Mouse (Mus musculus): ENCODE measurements around the gene Rab30.

Gene Rab30

DNA sequence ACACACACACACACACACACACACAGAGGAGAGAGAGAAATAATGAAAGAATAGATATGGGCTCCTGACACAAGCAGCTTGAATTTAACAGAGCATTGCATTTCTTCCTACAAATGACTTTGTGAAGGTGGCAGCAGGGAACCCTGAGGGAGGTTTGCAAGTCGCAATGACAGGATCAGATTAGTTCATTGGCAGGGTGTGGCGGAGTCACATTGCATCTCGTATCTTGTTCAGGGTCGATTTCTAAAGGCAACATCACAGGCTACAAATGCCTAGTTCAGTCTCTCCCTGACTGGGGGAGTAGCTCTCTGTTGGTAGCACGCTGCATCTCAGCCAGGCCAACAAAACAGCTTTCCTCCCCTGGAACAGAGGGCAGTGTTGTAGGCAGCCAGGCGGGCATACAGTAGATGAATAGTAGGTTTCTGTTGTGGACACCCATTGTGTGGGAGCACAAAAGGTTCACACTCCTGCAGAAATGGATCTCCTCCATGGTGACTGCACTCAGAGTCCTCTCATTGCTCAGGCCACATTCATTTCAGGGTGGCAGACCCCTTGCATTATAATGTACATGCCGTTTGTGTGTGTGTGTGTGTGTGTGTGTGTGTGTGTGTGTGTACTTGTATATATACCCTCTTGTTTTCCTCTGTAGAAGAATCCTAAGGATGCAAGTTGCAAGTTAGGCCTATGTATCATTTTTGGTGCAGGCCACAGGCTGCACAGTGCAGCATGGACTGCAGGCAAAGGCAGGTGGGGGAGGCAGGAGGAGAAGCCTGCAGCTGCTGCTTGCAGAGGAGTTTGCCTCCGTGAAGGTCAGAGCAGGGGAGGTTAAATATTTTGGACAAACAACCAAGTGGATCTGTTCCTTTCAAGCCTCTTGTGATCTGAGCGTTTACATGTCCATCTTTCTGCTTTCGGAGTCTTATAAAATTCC, 58.5 kb downstream of the Rab30 start:
- DNase-seq (ENCODE audit: low spot score), result no peak

DNA sequence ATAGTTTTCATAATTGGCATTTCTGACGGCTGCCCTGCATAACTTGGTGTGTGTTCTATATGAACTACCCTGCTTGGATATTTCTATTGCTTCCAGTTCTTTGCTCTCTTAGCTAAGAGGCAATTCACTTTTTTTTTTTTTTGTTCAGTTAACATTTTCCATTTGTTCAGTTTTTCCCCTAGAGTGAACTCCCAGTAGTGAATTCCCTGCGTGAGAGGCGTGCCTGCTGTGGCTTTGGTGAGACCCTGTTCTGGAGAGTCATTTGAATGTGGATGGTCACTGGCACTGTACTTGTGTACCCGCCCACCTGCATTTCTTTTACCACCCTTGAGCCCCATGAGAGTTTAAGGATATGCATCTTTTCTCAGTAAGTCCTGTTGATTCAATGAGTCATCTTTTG, 60.8 kb downstream of the Rab30 start:
- DNase-seq (ENCODE audit: low spot score), result no peak

DNA sequence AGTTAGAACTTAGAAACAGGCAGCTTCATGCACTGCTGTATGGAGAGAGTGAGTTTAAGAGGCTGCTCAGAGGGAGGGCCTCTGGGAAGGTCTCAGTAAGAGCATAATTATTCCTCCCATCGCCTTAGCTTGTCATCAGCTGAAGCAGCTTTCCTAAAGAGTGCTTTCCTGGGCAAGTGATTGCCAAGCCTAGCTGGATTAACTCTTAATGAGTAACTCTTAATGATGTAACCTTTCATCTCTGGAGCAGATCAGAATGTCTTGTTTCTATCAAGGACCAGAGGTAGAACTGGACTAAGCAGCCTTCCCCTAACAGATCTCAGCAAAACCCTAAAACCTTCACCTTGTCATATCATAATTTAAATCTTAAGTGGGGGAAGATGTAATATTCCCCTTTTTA, 61.8 kb downstream of the Rab30 start:
- DNase-seq (ENCODE audit: low spot score), result no peak

DNA sequence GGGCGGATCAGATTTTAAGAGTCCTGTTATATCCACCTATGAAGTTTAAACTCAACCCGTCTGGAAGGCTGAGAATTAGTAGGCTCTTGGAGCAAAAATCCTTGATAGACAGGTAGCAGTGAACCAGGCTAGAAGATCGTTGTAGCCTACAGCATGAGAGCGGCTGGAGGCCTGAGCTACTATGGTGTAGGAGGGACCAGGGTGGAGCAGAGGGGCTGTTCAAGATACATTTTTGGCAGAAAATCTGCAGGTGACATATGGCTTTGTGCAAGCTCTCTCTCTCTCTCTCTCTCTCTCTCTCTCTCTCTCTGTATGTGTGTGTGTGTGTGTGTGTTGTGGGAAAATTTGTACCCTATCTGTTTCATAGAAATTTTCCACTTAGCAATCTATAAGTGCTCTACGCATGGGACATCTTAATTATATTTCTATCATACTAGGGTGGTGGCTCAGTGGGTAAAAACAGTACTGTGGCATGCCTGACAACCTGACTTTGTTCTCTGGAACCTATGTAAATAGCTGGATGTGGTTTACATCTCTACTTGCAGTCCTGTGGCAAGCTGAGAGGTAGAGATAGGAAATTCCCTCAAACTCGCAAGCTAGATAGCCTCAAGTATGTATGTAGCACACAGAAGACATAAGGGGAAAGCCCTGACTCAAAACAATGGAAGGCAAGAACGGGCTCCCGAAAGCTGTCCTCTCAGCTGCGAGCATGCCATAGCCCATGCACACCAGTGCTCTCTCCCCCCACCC, 63.7 kb downstream of the Rab30 start:
- DNase-seq (ENCODE audit: low spot score), result no peak

DNA sequence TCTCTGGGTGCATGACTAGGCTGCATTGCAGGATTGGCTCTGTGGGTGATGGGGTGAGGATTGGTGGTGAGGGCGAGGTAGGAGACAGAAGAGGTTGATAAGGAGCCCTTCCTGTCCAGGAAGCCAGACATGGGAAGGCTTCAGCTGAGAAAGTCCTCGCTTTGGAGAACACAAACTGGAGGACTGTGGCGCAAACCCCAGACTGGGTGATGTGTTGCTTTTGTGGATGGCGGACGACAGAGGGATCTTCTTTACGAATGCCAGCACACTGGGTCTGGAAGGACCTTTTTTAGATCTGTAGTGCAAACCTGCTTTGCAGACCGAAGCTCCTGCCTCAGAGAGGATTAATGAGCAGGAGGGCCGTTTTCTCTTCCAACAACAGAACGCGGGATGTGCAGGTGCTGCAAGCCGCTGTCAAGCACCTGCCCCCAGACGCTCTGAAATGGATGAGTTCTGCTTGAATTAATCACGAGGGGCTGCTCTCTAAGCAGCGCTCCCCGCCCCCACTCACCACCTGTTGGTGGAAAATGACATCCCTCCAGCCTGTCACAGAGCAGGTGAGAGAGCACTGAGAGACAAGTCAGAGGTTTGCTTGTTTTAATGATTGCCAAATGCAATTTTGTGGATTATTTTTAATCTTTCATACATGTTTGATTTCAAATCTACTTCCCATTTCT, 65.2 kb downstream of the Rab30 start:
- DNase-seq (ENCODE audit: low spot score), result no peak

DNA sequence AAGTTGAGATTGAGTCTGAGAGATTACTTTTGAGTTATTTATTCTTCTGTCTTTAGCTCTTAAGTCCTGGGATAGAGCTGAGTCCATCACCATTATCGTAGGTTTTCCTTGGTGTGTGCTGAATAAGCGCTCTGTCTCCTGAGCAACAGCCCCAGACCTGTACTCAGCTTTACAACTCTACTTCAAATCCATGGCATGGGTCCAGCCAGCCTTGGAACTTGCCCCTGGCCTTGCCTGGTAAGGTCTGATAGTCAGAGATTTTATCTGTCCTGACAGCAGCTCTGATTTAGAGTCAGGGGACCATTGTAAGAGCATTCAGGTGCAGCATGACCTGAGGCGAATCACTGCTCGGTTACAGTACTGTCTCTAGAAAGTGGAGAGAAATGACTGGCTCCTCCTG, 66.1 kb downstream of the Rab30 start:
- peak; percentile 33 for DNase-seq (ENCODE audit: low spot score)

DNA sequence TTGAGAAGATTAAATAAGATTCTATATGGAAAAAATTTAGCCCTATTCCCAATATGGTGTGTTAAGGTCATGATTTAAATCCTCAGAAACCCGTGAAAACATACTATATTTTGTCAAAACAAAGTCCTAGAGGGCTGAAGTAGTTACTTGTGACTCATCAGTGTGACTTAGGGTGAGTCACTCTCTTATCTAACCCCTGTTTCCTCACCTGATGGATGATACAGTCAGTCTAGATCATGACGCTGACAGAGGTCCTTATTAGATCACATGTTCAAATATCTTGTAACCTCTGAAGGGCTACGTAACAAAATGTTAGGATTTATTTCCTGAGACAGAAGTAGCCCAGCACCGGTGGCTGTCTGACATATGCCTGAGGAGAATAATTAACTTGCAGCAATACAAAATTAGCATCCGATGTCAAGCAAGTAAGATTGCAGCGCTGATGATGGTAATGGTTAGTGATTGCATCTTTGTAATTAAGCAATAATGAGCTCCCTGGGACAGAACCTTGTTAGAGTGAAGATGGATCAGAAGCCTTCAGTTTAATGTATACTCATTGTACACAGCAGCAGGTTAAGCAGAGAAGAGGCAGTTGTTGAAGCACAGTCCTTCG, 70.4 kb downstream of the Rab30 start:
- DNase-seq (ENCODE audit: low spot score), result no peak

DNA sequence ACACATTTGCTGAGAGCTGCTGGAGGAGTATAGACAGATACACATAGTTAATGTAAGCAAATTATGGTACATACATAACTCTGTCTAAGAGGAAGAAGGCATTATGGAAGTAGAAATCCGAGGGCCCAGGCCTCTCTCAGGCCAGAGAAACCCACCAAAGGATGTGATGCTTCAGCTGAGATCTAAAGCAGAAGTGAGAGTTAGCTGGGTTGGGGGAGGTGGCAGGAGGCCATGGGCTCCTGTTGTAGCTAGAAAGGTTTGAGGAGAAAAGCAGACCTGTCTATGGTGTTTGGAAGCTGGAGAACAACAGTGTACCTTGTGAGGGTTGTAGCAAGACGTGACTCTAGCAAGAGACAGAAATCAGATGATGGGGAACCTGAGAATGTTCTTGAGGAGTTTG, 75.8 kb downstream of the Rab30 start:
- no peak for DNase-seq (ENCODE audit: low spot score)

DNA sequence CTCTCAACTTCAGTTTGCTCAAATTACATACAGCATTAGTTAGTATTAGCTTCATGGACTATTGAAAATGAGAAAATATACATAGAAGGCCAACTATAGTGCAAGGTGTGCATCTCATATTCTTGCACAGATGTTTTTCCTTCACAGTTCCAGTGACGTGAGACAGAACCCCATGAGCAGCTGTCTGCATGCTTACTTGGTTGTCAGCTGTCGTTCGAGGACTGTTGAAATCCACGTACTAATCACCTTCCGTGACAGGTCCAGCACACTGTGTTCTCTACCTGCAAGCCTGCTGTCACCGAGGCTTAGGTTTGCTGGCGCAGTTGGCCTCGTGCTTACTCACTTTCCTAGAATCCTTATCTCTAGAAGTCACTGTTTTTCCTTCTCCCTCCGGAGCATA, 76.5 kb downstream of the Rab30 start:
- DNase-seq (ENCODE audit: low spot score), result no peak

DNA sequence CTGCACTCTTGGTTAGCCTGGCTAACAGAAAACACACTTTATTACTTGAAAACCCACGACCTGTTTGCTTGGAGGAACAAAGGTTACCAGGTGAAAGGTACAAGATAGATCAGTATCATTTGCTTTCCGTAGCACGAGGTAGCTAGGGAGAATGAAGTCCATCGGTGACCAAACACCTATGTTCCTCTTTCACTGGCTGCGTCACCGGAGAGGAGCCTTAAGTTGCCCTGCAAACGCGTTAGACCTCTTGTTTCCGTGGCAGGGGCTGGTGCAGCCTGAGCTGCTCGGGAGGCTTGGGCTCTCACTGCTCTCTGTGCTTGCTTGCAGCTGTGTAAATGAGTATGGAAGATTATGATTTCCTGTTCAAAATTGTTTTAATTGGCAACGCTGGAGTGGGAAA, 78.3 kb downstream of the Rab30 start:
- DNase-seq (ENCODE audit: low spot score), result no peak

DNA sequence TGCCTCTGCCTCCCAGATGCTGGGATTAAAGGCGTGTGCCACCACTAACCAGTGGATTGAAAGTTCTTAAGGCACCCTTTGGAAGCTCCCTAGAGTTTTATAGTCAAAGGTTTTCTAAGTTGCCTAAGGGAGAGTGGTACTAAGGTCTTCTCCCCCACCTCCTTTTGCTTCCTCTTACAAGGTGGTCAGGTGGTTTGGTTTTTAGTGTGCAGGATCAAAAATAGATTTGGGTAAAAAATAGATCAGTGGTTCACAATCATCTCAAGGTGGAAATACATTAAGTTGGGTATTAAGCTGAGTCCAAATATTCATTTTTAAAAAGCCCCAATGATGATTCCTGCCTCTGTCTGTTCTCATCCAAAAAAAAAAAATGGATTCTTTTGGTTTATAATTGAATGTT, 79.0 kb downstream of the Rab30 start:
- DNase-seq (ENCODE audit: low spot score), result no peak

DNA sequence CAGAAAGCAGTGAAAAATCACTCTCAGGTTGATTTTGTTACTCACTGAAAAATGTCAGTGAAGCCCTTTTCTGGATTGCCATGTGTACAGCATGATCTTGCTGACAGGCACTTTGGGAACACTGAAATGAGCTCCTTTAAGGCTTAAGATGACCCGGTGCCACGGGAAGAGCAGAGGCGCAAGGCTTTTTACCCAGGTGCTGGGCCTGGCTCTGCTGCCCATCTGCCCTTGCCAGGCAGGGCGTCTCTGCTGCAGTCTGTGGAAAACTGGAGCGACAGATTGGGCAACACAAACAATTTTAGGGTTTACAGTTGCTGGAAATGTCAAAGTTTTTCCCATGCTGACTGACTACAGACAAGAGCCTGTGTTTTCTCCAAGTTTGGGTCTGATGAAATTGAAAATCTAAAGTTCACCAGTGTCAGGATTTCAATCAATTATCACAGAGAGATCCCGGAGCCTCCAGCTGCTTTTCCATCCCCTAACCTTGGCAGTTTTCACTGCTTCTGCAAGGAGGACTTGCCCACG, 79.6 kb downstream of the Rab30 start:
- no peak for DNase-seq (ENCODE audit: low spot score)

DNA sequence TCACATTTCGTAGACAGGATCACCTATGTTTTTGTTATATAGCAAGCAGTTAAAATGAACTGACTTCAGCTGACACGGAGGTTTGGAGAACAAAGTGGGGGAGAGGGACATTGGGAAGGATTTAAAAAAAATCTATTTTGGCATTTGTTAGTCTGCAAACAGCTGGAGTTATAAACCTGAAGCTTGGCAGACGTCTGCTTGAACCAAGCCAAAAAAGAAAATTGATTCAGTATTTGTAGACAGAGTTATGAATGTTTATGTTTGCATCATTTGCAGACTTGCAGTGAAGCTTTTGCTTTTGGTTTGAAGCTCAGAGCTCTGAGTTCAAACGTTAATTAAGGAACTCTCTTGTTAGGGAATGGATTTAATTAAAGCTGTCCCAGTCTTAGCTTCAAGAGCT, 80.5 kb downstream of the Rab30 start:
- no peak for DNase-seq (ENCODE audit: low spot score)

DNA sequence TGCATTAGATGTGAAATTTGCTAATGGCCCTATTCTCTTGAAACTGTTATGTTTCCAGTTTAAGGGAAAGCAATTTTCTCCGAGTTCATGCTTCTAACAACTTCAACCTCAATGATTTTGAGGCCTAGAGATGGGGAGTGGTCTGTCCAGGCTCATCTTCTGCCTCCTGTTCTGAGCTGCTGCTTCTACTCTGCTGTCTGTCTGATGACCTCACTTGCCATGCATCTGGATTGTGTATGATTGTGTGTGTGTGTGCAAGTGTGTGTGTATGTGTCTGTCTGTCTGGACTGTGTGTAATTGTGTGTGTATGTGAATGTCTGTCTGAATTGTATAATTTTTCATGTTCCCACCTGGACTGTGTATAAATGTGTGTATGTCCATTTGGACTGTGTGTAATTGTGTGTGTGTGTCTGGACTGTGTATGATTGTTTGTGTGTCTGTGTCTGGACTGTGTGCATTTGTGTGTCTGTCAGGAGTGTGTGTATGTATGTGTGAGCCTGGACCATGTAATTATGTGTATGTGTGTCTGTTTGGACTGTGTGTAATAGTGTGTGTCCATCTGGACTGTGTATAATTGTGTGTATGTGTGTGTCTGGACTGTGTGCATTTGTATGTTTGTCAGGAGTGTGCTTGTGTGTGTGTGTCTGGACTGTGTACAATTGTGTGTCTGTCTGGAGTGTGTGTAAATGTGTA, 81.2 kb downstream of the Rab30 start:
- no peak for DNase-seq (ENCODE audit: low spot score)

DNA sequence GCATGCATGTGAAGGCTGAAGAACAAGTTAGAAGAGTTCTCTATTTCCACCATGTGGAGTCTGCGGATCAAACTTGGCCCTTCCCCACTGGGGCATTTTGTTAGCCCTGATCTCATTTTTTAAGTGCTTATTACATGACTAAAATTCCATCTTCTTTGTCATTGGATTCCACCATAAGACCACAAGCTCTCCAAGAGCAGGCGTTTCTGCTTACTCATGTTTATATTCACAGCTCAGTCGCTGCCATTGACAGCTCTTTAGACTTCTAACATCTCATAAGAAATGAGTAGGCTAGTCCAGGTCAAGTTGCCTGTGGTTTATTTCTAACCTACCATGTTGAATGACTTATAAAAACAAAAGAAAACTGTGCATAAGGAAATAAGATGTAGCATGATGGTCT, 84.8 kb downstream of the Rab30 start:
- DNase-seq (ENCODE audit: low spot score), result no peak

DNA sequence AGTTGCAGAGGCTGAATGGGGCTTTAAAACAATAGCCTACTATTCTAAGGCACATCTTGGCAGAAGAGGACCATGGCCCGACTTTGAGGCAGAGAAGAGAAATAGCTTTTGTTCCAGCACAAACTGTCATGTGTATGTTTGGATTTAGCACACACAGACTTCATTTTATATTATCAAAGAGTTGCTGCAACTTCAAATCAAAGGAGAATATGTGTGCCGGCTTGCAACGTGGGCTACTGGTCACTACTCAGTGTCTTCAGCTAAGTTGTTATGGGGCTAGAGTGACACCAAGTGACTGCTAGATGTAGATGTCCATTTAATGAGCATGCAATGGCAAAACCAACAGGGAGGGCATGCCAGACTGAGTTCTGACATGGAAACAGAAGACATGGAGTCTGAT, 86.6 kb downstream of the Rab30 start:
- DNase-seq (ENCODE audit: low spot score), result no peak

DNA sequence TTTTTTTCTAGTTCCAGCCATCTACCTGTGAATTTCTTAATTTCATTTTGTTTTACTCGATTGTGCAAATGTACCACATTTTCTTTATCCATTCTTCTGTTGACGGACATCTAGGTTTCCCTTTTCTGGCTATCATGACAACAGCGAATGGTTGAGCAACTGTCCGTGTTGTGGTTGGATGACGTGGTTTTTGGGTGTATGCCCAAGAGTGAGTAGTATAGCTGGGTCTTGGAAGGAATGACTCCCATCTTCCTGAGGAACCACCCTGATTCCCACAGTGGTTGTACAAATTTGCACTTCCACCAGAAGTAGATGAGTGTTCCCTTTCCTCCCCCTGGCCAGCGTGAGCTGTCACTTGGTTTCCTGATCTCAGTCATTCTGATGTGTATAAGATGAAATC, 91.0 kb downstream of the Rab30 start:
- DNase-seq (ENCODE audit: low spot score), result no peak

DNA sequence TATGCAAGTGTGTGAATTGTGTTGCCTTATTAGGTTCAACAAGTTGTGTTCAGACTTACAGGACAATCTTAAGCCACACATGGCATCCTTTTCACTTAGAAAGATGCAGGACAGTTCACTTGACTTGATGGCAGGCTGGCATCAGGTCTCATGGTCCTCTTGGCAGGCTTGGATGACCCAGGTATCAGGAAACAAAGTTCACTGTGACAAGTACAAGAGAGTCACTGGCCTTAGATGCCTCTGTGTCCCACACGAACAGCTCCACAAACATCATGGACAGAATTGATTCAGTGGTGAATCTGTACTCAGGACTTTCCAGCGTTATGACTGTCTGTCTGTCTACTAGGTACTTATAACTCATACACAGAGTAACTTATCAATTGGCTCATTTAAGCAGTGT, 93.0 kb downstream of the Rab30 start:
- no peak for DNase-seq (ENCODE audit: low spot score)

DNA sequence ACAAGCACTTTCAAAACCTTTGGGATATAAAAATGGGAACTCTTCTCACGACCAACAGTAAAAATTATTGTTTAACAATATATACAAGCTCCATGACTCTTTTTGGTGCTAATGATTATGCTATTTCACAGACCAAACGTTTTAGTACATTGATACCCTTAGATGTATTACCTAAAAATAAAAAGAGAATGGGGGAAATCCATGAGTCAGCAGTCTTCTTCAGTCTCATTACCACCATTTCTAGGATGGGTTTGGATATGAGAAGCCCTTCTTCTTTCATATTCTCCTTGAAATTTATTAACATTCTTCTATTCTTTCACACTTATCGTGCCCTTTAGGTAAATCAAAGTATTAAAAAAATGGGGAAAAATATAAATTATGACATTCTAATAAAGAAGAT, 95.0 kb downstream of the Rab30 start:
- no peak for DNase-seq (ENCODE audit: low spot score)

DNA sequence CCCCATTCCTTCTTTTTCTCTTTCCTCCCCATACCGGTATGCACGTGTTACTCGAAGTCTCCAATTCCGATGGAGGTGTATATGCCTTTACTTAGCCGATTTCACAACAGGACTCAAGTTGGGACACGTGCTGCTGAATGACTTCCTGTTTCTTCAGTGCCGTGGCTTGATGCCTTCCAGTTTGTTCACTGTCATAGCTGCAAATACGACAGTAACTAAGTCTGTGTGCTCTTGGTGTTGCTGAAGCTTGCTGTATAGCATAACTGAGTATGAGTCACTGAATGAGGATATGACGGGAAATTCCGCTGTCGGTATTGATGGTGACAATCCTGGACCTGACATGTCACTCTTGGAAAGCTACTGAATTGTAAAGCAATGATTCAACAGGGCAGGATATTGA, 95.8 kb downstream of the Rab30 start:
- DNase-seq (ENCODE audit: low spot score), result peak; percentile 53

DNA sequence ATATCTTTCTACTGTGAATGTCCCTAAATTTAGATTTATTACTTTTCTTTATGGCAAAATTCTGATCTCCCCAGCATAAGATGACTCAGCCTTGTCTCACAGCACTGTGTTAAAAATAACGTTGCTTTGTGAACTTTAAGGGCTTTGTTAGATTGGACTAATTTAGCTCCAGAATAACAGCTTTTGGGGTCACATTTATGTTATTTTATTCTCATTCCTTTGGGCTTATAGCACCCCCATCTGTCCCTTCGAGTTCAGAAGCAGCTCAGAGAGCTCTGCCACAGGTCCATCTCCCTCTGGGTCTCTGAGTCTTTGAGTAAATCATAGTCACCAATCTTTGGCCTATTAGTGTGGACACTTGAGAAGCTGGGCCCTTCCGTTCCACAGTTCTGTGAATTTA, 96.5 kb downstream of the Rab30 start:
- no peak for DNase-seq (ENCODE audit: low spot score)

DNA sequence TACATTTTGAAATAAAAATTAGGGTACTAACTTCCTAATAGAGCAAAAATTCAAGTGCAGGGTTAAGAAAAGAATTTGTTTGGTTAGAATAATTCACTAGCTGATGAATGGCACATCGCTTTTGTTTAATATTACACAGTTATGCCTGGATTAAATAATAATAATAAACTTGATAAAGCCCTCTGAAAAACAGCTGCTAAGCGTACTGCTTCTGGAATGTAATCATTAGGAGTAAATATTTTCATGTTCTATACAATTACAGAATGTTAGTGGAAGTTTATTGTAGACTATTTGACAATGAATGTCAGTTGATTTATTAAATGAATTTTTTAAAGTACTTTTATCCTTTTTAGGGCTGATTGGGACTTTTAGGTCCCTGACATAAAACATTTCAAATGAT, 100.9 kb downstream of the Rab30 start:
- DNase-seq (ENCODE audit: low spot score), result no peak

Measured in urinary bladder, postnatal 14 days (tissue).